Mouse (Mus musculus) cerebellum, adult 2 months (tissue): ENCODE results near the gene Uqcrq.

Experiments
- CTCF ChIP-seq: fragments of 200-500 bp; IDR thresholded peaks from 2 replicates; pipeline ENCODE4 v1.5.1; 2011; ENCODE audit warnings: low read depth, mild to moderate bottlenecking, control low read depth, low read length, moderate library complexity, borderline replicate concordance; ENCODE audit not compliant: insufficient read depth
- POLR2A ChIP-seq: fragments of 200-500 bp; IDR thresholded peaks from 2 replicates; pipeline ENCODE4 v1.6.1; 2011; ENCODE audit warnings: low read length, control low read depth, borderline replicate concordance; ENCODE audit not compliant: insufficient read depth

DNA sequence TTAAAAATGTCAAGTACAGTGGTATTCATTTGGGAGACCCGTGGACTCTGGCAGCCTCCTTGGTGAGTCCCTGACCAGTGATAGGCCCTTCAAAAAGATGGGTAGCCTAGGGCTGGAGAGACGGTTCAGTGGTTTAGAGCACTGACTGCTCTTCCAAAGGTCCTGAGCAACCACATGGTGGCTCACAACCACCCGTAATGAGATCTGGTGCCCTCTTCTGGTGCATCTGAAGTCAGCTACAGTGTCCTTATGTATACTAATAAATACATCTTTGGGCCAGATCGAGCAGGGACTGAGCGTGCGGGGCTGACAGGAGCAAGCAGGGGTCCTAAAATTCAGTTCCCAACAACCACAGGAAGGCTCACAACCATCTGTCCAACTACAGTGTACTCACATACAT, 13.2 kb upstream of the Uqcrq start:
- peak; percentile 61 for TF ChIP-seq CTCF
- no peak for TF ChIP-seq POLR2A
